Mouse (Mus musculus) limb, embryonic 12.5 days (tissue): ENCODE data around the gene Eps8. TPM values are rescaled to one million over a fixed set of nuclear protein-coding genes. Genes with fewer than 3 reads are reported as not detected.
"Not testable (repeated sequence)": the region's sequence is repeated elsewhere in the genome, so short reads cannot be mapped to it uniquely, and the experiment has no call there.

Experiments used
- ATAC-seq: fragments of 200-750 bp; cut with Nextera tagmentation; 2 replicates; pipeline ENCODE4 v1.8.0; 2017; ENCODE audit warnings: low read depth, moderate TSS enrichment; ENCODE audit not compliant: insufficient number of reproducible peaks, insufficient read depth, low FRiP score, low TSS enrichment
- H3K27ac ChIP-seq: fragments of 300-500 bp; sonication (generic); 2 replicates; pipeline ENCODE4 v1.5.1; 2016; ENCODE audit warnings: mild to moderate bottlenecking, moderate library complexity
- H3K27me3 ChIP-seq: fragments of 300-500 bp; sonication (generic); 2 replicates; pipeline ENCODE4 v1.6.1; 2016; ENCODE audit warnings: mild to moderate bottlenecking, moderate library complexity
- H3K36me3 ChIP-seq: fragments of 300-500 bp; sonication (generic); 2 replicates; pipeline ENCODE4 v1.6.1; 2016; ENCODE audit warnings: mild to moderate bottlenecking, moderate library complexity
- H3K4me1 ChIP-seq: fragments of 300-500 bp; sonication (generic); replicated peaks from 2 replicates; pipeline ENCODE4 v1.6.1; 2016
- H3K4me2 ChIP-seq: fragments of 300-500 bp; sonication (generic); 2 replicates; pipeline ENCODE4 v1.6.1; 2016; ENCODE audit warnings: mild to moderate bottlenecking, moderate library complexity
- H3K4me3 ChIP-seq: fragments of 300-500 bp; sonication (generic); replicated peaks from 2 replicates; pipeline ENCODE4 v1.5.1; 2016; ENCODE audit warnings: mild to moderate bottlenecking
- H3K9ac ChIP-seq: fragments of 300-500 bp; sonication (generic); replicated peaks from 2 replicates; pipeline ENCODE4 v1.6.1; 2016; ENCODE audit warnings: mild to moderate bottlenecking, moderate library complexity
- H3K9me3 ChIP-seq: fragments of 300-500 bp; sonication (generic); 2 replicates; pipeline ENCODE4 v1.6.1; 2016; ENCODE audit warnings: mild to moderate bottlenecking, moderate library complexity
- WGBS: fragments of 180-500 bp; shearing (Covaris S2); methylation state at CpG from one replicate; pipeline ENCODE4 v1.1.7; 2016; 5-methylcytosine and 5-hydroxymethylcytosine counted together
- polyA plus RNA-seq: library from polyadenylated mRNA; unstranded; fragments of >200 nt; fragmentation: Nextera tagmentation; extraction: Ambion mirVana; gene quantifications from 2 replicates; pipeline ENCODE4 v1.2.1, GENCODE M21; 2016

The Eps8 gene
- polyA plus RNA-seq, 1 experiment from 2014 or later, result 11.1 TPM

GRCm38 (mm10) chr6:137446116-137446515, 208.6 kb downstream of the Eps8 start:
- not testable (repeated sequence) for H3K36me3 ChIP-seq, H3K9ac ChIP-seq, H3K4me3 ChIP-seq, H3K4me2 ChIP-seq, H3K27ac ChIP-seq, H3K9me3 ChIP-seq, ATAC-seq, H3K27me3 ChIP-seq
- H3K4me1 ChIP-seq, result peaks cover 16% of the 10 kb centered on the region
- WGBS, result 82% methylated on average over 6 of the region's 7 CpGs

- ATAC-seq, result no peak
- peaks cover 8% of the 10 kb centered on the region; the same call in 1 of the 2 replicates for H3K4me1 ChIP-seq
- 92% methylated on average over 12 of the region's 12 CpGs for WGBS
- H3K27me3 ChIP-seq, result no peaks in the 10 kb centered on the region
- no peak overlapping the region for H3K9ac ChIP-seq
- no peak overlapping the region for H3K27ac ChIP-seq
- no peaks in the 10 kb centered on the region for H3K36me3 ChIP-seq
- H3K4me2 ChIP-seq, result no peak overlapping the region
- no peaks in the 10 kb centered on the region for H3K9me3 ChIP-seq
- no peak overlapping the region for H3K4me3 ChIP-seq
Measured at GRCm38 (mm10) chr6:137443089-137443488, 211.6 kb downstream of the Eps8 start.

GRCm38 (mm10) chr6:137440559-137441486, 213.9 kb downstream of the Eps8 start:
- 82% methylated on average over 19 of the region's 19 CpGs for WGBS
- Histone ChIP-seq H3K36me3 (no peaks in the 10 kb centered on the region), H3K9me3 (no peaks in the 10 kb centered on the region), H3K9ac (no peak overlapping the region), H3K4me2 (no peak overlapping the region), H3K27me3 (no peaks in the 10 kb centered on the region), H3K4me3 (no peak overlapping the region), H3K4me1 (no peaks in the 10 kb centered on the region), H3K27ac (no peak overlapping the region)
- no peak for ATAC-seq

- H3K27ac ChIP-seq, result no peak overlapping the region
- no peak for ATAC-seq
- WGBS, result 48% methylated on average over 16 of the region's 16 CpGs
- H3K9me3 ChIP-seq, result no peaks in the 10 kb centered on the region
- H3K27me3 ChIP-seq, result no peaks in the 10 kb centered on the region
- no peaks in the 10 kb centered on the region for H3K36me3 ChIP-seq
- no peak overlapping the region for H3K4me3 ChIP-seq
- H3K9ac ChIP-seq, result no peak overlapping the region
- H3K4me1 ChIP-seq, result 0 out of 2 replicates have a peak, but pooled peaks cover 4% of the 10 kb centered on the region
- no peak overlapping the region for H3K4me2 ChIP-seq
Measured at GRCm38 (mm10) chr6:137437902-137438580, 216.6 kb downstream of the Eps8 start.

- no peak for ATAC-seq
- H3K27ac ChIP-seq, result no peak overlapping the region
Measured at GRCm38 (mm10) chr6:137437486-137437885, 217.2 kb downstream of the Eps8 start.

GRCm38 (mm10) chr6:137433521-137434137, 221.0 kb downstream of the Eps8 start:
- Histone ChIP-seq H3K9ac (no peak overlapping the region), H3K27ac (peak overlapping the region; percentile 84), H3K4me3 (no peak overlapping the region), H3K36me3 (no peaks in the 10 kb centered on the region), H3K4me1 (0 out of 2 replicates have a peak, but pooled peaks cover 4% of the 10 kb centered on the region), H3K9me3 (peaks cover 5% of the 10 kb centered on the region; the same call in 1 of the 2 replicates), H3K27me3 (no peaks in the 10 kb centered on the region), H3K4me2 (no peak overlapping the region)
- WGBS, result 50% methylated on average over 14 of the region's 14 CpGs
- ATAC-seq, result peak; percentile 87

More at GRCm38 (mm10) chr6:137437486-137437885, 217.2 kb downstream of the Eps8 start:
- Histone ChIP-seq H3K9ac (no peak overlapping the region), H3K27me3 (no peaks in the 10 kb centered on the region), H3K9me3 (no peaks in the 10 kb centered on the region), H3K4me3 (no peak overlapping the region), H3K4me1 (0 out of 2 replicates have a peak, but pooled peaks cover 4% of the 10 kb centered on the region), H3K36me3 (no peaks in the 10 kb centered on the region), H3K4me2 (no peak overlapping the region)
- 77% methylated on average over 4 of the region's 4 CpGs for WGBS

Other genes starting within 250 kb of the Eps8 start
- gene Strap, start 80.2 kb upstream of the Eps8 start, polyA plus RNA-seq, result 204 and 205 TPM in 2 replicates
- gene Dera, start 99.7 kb upstream of the Eps8 start, polyA plus RNA-seq, result 63.0 and 64.4 TPM in 2 replicates